Mouse (Mus musculus) stomach, postnatal 0 days (tissue): ENCODE data around the gene Use1.

ENCODE experiments used
- CTCF ChIP-seq: IDR thresholded peaks from 2 replicates; pipeline ENCODE4 v1.5.1; 2016; ENCODE audit warnings: antibody characterized with exemption, low read depth, mild to moderate bottlenecking, moderate library complexity
- EP300 ChIP-seq: optimal IDR thresholded peaks from 2 replicates; pipeline ENCODE3; 2016; ENCODE audit warnings: antibody characterized with exemption

- TF ChIP-seq EP300 (no peak), CTCF (no peak)
These were observed 13.8 kb downstream of the Use1 start for GRCm38 (mm10) chr8:71380178-71381171.
